Mouse (Mus musculus): ENCODE measurements around the gene Piezo1. TPM values are rescaled to one million over a fixed set of nuclear protein-coding genes. Genes with fewer than 3 reads are reported as not detected.

The Piezo1 gene
- polyA plus RNA-seq, 1 experiment from 2014 or later: 17.4 TPM

GRCm38 (mm10) chr8:122482448-122482847 lies 68.7 kb downstream of the Piezo1 start:
- Histone ChIP-seq H3K4me1 (ENCODE audit: control insufficient read depth, insufficient read depth, low read length) (no peaks in the 10 kb centered on the region), H3K27me3 (ENCODE audit: control insufficient read depth, insufficient read depth, low read length) (no peaks in the 10 kb centered on the region), H3K27ac (ENCODE audit: low read depth, low read length) (no peak overlapping the region), H3K9ac (ENCODE audit: low read depth, low read length) (no peak overlapping the region), H3K36me3 (ENCODE audit: control insufficient read depth, insufficient read depth, low read length) (peaks cover 62% of the 10 kb centered on the region), H3K4me2 (no peak overlapping the region), H3K4me3 (ENCODE audit: low read depth, low read length) (no peak overlapping the region), H3K9me3 (replicated peaks; ENCODE audit: control insufficient read depth, low read length) (no peaks in the 10 kb centered on the region)
- ATAC-seq (replicated peaks; ENCODE audit: insufficient number of reproducible peaks, low FRiP score, low TSS enrichment): no peak
- WGBS (ENCODE audit: insufficient replicate concordance): 98% methylated on average over 8 of the region's 8 CpGs

DNA sequence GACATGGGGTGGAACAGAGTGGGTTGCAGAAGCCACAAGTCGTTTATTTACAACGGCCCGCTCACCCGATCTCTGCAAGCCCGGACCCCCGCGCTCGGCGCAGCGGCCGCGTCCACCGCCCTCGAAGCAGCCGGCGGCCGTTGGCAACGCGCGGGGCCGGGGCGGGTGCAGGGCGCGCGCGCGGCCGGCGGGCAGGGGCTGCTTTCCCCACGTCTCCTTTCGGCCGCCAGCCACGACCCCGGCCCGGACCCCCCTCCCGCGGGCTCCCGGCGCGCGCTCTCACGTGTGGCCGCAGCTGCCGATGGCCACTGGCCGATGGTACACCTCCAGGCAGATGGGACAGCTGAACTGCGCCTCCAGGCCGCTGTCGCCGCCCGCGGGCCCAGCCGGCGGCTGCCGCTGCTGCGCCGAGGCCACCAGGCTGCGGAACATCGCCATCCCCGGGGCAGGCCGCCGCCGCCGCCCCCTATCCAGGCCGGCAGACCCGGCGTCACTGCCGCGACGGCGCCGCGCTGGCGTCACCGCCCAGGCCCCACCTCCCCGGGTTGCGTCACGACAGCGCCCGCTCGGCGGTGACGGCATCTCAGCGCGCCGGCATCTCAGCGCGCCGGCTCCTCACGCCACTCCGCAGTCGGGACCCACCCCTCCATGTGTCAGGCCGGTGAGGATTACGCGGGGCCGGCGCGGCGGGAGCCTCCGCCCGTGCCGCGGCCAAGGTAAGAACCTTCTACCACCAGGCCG lies 75.4 kb downstream of the Piezo1 start, which contains the start of the genes Rnf166 and Ctu2:
Gene Rnf166 (minus strand): TSS at position 485 of the 741 bp plus-strand sequence.
Gene Ctu2 (plus strand): TSS at position 564 of the 741 bp plus-strand sequence.
- under 1% methylated on average over 80 of the region's 103 CpGs for WGBS (ENCODE audit: insufficient replicate concordance)
- H3K9me3 ChIP-seq (replicated peaks; ENCODE audit: control insufficient read depth, low read length): no peaks in the 10 kb centered on the region
- peak within 1 kb of the TSS; percentile 93 for H3K9ac ChIP-seq (ENCODE audit: low read depth, low read length)
- H3K36me3 ChIP-seq (ENCODE audit: control insufficient read depth, insufficient read depth, low read length): peaks cover 7% of the 10 kb centered on the region
- H3K4me3 ChIP-seq (ENCODE audit: low read depth, low read length): peak within 1 kb of the TSS; percentile 100
- H3K4me1 ChIP-seq (ENCODE audit: control insufficient read depth, insufficient read depth, low read length): peaks cover 12% of the 10 kb centered on the region
- peak within 1 kb of the TSS; percentile 95 for H3K4me2 ChIP-seq
- H3K27me3 ChIP-seq (ENCODE audit: control insufficient read depth, insufficient read depth, low read length): no peaks in the 10 kb centered on the region
- peak within 1 kb of the TSS; percentile 84 for H3K27ac ChIP-seq (ENCODE audit: low read depth, low read length)
- peak; percentile 86 for ATAC-seq (replicated peaks; ENCODE audit: insufficient number of reproducible peaks, low FRiP score, low TSS enrichment)

- WGBS (ENCODE audit: insufficient replicate concordance): 7% methylated on average over 16 of the region's 16 CpGs
- Histone ChIP-seq H3K27ac (ENCODE audit: low read depth, low read length) (peak overlapping the region; percentile 84), H3K9ac (ENCODE audit: low read depth, low read length) (peak overlapping the region; percentile 93), H3K4me3 (ENCODE audit: low read depth, low read length) (peak overlapping the region; percentile 100), H3K4me2 (peak overlapping the region; percentile 95), H3K4me1 (ENCODE audit: control insufficient read depth, insufficient read depth, low read length) (peaks cover 12% of the 10 kb centered on the region), H3K9me3 (replicated peaks; ENCODE audit: control insufficient read depth, low read length) (no peaks in the 10 kb centered on the region), H3K27me3 (ENCODE audit: control insufficient read depth, insufficient read depth, low read length) (no peaks in the 10 kb centered on the region), H3K36me3 (ENCODE audit: control insufficient read depth, insufficient read depth, low read length) (peaks cover 6% of the 10 kb centered on the region; the same call in 1 of the 2 replicates)
- no peak; the same call in 1 of the 2 replicates for ATAC-seq (replicated peaks; ENCODE audit: insufficient number of reproducible peaks, low FRiP score, low TSS enrichment)
These were observed 76.1 kb downstream of the Piezo1 start for GRCm38 (mm10) chr8:122474951-122475560.

GRCm38 (mm10) chr8:122473911-122474421 lies 77.2 kb downstream of the Piezo1 start:
- Histone ChIP-seq H3K27me3 (ENCODE audit: control insufficient read depth, insufficient read depth, low read length) (no peaks in the 10 kb centered on the region), H3K9ac (ENCODE audit: low read depth, low read length) (no peak overlapping the region), H3K27ac (ENCODE audit: low read depth, low read length) (no peak overlapping the region), H3K4me1 (ENCODE audit: control insufficient read depth, insufficient read depth, low read length) (peaks cover 12% of the 10 kb centered on the region), H3K36me3 (ENCODE audit: control insufficient read depth, insufficient read depth, low read length) (peaks cover 6% of the 10 kb centered on the region), H3K4me2 (no peak overlapping the region), H3K9me3 (replicated peaks; ENCODE audit: control insufficient read depth, low read length) (no peaks in the 10 kb centered on the region), H3K4me3 (ENCODE audit: low read depth, low read length) (no peak overlapping the region)
- WGBS (ENCODE audit: insufficient replicate concordance): 85% methylated on average over 8 of the region's 8 CpGs
- ATAC-seq (replicated peaks; ENCODE audit: insufficient number of reproducible peaks, low FRiP score, low TSS enrichment): no peak

DNA sequence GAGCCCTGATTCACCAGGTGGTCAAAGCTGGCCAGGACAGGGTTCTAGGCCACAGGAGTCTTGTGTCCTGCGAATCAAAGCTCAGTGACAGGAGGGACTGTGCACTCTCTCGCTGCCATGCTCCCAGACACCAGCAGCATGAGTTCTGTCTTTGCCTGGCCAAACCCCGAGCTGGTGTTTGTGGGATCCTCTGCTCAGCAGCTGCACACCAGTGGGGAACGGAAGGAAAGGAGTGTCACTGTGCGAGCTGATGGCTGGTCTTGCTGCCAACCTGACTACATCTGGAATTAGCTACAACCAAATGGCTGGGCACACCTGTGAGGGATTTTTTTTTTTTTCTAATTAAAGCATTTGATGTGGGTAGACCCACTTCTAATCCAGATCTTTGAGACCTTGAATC lies 80.4 kb downstream of the Piezo1 start:
- ATAC-seq (replicated peaks; ENCODE audit: insufficient number of reproducible peaks, low FRiP score, low TSS enrichment): no peak
- Histone ChIP-seq H3K4me2 (no peak overlapping the region), H3K4me1 (ENCODE audit: control insufficient read depth, insufficient read depth, low read length) (peaks cover 5% of the 10 kb centered on the region), H3K9ac (ENCODE audit: low read depth, low read length) (no peak overlapping the region), H3K27me3 (ENCODE audit: control insufficient read depth, insufficient read depth, low read length) (no peaks in the 10 kb centered on the region), H3K9me3 (replicated peaks; ENCODE audit: control insufficient read depth, low read length) (no peaks in the 10 kb centered on the region), H3K27ac (ENCODE audit: low read depth, low read length) (no peak overlapping the region), H3K36me3 (ENCODE audit: control insufficient read depth, insufficient read depth, low read length) (peaks cover 19% of the 10 kb centered on the region), H3K4me3 (ENCODE audit: low read depth, low read length) (no peak overlapping the region)
- 74% methylated on average over 5 of the region's 5 CpGs for WGBS (ENCODE audit: insufficient replicate concordance)

GRCm38 (mm10) chr8:122469965-122470364 lies 81.2 kb downstream of the Piezo1 start:
- Histone ChIP-seq H3K4me1 (ENCODE audit: control insufficient read depth, insufficient read depth, low read length) (peaks cover 3% of the 10 kb centered on the region), H3K9ac (ENCODE audit: low read depth, low read length) (no peak overlapping the region), H3K4me3 (ENCODE audit: low read depth, low read length) (no peak overlapping the region), H3K27ac (ENCODE audit: low read depth, low read length) (no peak overlapping the region), H3K4me2 (no peak overlapping the region), H3K27me3 (ENCODE audit: control insufficient read depth, insufficient read depth, low read length) (no peaks in the 10 kb centered on the region), H3K36me3 (ENCODE audit: control insufficient read depth, insufficient read depth, low read length) (peaks cover 19% of the 10 kb centered on the region), H3K9me3 (replicated peaks; ENCODE audit: control insufficient read depth, low read length) (no peaks in the 10 kb centered on the region)
- ATAC-seq (replicated peaks; ENCODE audit: insufficient number of reproducible peaks, low FRiP score, low TSS enrichment): no peak
- 89% methylated on average over 10 of the region's 10 CpGs for WGBS (ENCODE audit: insufficient replicate concordance)

DNA sequence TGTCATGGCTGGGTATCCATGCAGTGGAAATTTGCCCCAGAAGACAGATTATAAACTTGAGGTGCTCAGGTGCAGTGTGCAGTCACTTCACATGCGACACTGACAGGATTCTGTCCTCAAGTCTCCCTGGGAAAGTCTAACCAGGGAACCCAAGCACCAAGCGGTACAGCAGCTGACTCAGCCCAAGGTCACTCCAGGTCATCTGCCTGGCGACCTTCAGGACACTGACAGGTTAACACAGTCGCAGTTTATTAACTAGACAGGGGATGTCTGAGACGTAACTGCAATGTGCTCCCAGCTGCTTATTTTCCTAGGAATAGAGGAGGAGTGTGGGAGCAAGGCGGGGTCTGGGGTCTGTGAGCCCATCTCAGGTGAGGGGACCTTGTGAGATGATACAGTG lies 81.7 kb downstream of the Piezo1 start:
- no peak overlapping the region for H3K27ac ChIP-seq (ENCODE audit: low read depth, low read length)
- 70% methylated on average over 6 of the region's 6 CpGs for WGBS (ENCODE audit: insufficient replicate concordance)
- peaks cover 19% of the 10 kb centered on the region for H3K36me3 ChIP-seq (ENCODE audit: control insufficient read depth, insufficient read depth, low read length)
- no peaks in the 10 kb centered on the region for H3K27me3 ChIP-seq (ENCODE audit: control insufficient read depth, insufficient read depth, low read length)
- H3K4me2 ChIP-seq: no peak overlapping the region
- H3K9ac ChIP-seq (ENCODE audit: low read depth, low read length): no peak overlapping the region
- no peak for ATAC-seq (replicated peaks; ENCODE audit: insufficient number of reproducible peaks, low FRiP score, low TSS enrichment)
- H3K4me1 ChIP-seq (ENCODE audit: control insufficient read depth, insufficient read depth, low read length): no peaks in the 10 kb centered on the region; the same call in 1 of the 2 replicates
- no peak overlapping the region for H3K4me3 ChIP-seq (ENCODE audit: low read depth, low read length)
- no peaks in the 10 kb centered on the region for H3K9me3 ChIP-seq (replicated peaks; ENCODE audit: control insufficient read depth, low read length)

- no peak for ATAC-seq (replicated peaks; ENCODE audit: insufficient number of reproducible peaks, low FRiP score, low TSS enrichment)
- Histone ChIP-seq H3K27me3 (ENCODE audit: control insufficient read depth, insufficient read depth, low read length) (no peaks in the 10 kb centered on the region), H3K9ac (ENCODE audit: low read depth, low read length) (no peak overlapping the region), H3K4me1 (ENCODE audit: control insufficient read depth, insufficient read depth, low read length) (peaks cover 14% of the 10 kb centered on the region), H3K36me3 (ENCODE audit: control insufficient read depth, insufficient read depth, low read length) (peaks cover 16% of the 10 kb centered on the region), H3K9me3 (replicated peaks; ENCODE audit: control insufficient read depth, low read length) (no peaks in the 10 kb centered on the region), H3K27ac (ENCODE audit: low read depth, low read length) (no peak overlapping the region), H3K4me2 (no peak overlapping the region), H3K4me3 (ENCODE audit: low read depth, low read length) (no peak overlapping the region)
- WGBS (ENCODE audit: insufficient replicate concordance): 88% methylated on average over 13 of the region's 13 CpGs
These were observed 83.3 kb downstream of the Piezo1 start for GRCm38 (mm10) chr8:122467816-122468215.

Measured in heart, embryonic 11.5 days (tissue).